Mouse (Mus musculus): ENCODE measurements around the gene Zbtb17. TPM values are rescaled to one million over a fixed set of nuclear protein-coding genes. Genes with fewer than 3 reads are reported as not detected.

Gene Zbtb17
- total RNA-seq, 1 experiment, result 30.1 TPM

DNA sequence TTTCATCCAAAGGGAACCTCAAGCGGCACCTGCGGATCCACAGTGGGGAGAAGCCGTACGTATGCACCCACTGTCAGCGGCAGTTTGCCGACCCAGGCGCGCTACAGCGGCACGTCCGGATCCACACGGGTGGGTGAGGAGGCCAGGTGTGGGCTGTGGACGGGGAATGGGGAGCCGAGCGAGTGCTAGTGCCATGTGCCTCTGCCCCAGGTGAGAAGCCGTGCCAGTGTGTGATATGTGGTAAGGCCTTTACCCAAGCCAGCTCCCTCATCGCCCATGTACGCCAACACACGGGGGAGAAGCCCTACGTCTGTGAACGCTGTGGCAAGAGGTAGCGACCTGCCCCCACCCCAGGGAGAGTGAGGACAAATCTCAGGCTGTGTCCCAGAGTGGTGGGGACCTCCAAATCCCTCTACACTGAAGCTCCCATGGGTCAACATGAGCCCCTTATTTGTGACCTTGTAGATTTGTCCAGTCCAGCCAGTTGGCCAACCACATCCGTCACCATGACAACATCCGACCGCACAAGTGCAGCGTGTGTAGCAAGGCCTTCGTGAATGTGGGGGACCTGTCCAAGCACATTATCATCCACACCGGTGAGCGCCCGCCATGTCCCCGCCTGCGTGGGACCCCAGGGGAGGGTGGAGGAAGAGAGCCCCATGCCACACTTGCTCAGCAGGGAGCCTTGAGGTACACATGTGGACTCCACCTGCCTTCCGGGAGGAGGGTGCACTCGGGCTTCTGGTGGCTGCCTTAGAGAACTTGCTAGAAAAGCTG, 21.2 kb downstream of the Zbtb17 start:
- Histone ChIP-seq H3K27ac (ENCODE audit: insufficient read depth, low read depth, low read length, poor library complexity, severe bottlenecking) (no peak overlapping the region), H3K9me3 (ENCODE audit: control insufficient read depth, insufficient read depth, low read depth, low read length) (no peaks in the 10 kb centered on the region), H3K4me3 (ENCODE audit: insufficient read depth in 1 of 2, low read depth in 1 of 2, low read length in 2 of 2, poor library complexity in 1 of 2, severe bottlenecking in 1 of 2) (no peak overlapping the region), H3K36me3 (ENCODE audit: control insufficient read depth, insufficient read depth, low read length, poor library complexity, severe bottlenecking) (peaks cover 55% of the 10 kb centered on the region), H3K4me1 (ENCODE audit: control insufficient read depth in 2 of 2, insufficient read depth in 2 of 2, low read length in 2 of 2, poor library complexity in 1 of 2) (peaks cover 0 to 8% of the 10 kb centered on the region in 2 experiments; a peak in 2 of 4 replicates), H3K9ac (ENCODE audit: insufficient read depth, low read depth, low read length, poor library complexity, severe bottlenecking) (no peak overlapping the region)
- TF ChIP-seq HCFC1 (IDR thresholded peaks at IDR 0.05; ENCODE audit: borderline replicate concordance, insufficient read depth, low read length) (no peak), CHD2 (IDR thresholded peaks at IDR 0.05; ENCODE audit: low read depth, low read length) (no peak), MAFK (IDR thresholded peaks at IDR 0.05; ENCODE audit: insufficient read depth, low read depth, low read length) (no peak), ZC3H11A (IDR thresholded peaks at IDR 0.05; ENCODE audit: borderline replicate concordance, low read depth, low read length) (no peak), ZNF384 (IDR thresholded peaks at IDR 0.05; ENCODE audit: low read depth, low read length) (no peak)
- DNase-seq (ENCODE audit: low read depth, low spot score), result no peak
- in situ Hi-C loops (cut with MboI; ENCODE audit: low sequenced_read_pairs in 2 of 2, unreplicated experiment in 2 of 2), result no loop called here

DNA sequence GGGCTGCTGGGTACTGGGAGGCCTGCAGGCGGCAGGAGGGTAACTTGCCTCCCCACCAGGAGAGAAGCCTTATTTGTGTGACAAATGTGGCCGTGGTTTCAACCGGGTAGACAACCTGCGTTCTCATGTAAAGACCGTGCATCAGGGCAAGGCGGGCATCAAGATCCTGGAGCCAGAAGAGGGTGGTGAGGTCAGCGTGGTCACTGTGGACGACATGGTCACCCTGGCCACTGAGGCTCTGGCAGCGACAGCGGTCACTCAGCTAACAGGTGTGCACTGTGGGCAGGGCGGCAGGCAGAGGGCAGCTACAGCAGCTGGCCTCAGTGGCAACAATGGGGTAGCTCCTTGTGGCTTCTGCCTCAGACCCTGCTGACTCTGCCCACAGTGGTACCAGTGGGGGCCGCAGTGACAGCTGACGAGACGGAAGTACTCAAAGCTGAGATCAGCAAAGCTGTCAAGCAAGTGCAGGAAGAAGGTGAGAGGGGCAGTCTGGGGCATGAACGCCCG, 21.9 kb downstream of the Zbtb17 start:
- H3K4me1 ChIP-seq (ENCODE audit: control insufficient read depth in 2 of 2, insufficient read depth in 2 of 2, low read length in 2 of 2, poor library complexity in 1 of 2), result peaks cover 0 to 6% of the 10 kb centered on the region in 2 experiments; a peak in 2 of 4 replicates
- no peak overlapping the region for H3K27ac ChIP-seq (ENCODE audit: insufficient read depth, low read depth, low read length, poor library complexity, severe bottlenecking)
- TF ChIP-seq MAFK (IDR thresholded peaks at IDR 0.05; ENCODE audit: insufficient read depth, low read depth, low read length), result no peak
- H3K36me3 ChIP-seq (ENCODE audit: control insufficient read depth, insufficient read depth, low read length, poor library complexity, severe bottlenecking), result peaks cover 58% of the 10 kb centered on the region
- H3K4me3 ChIP-seq (ENCODE audit: insufficient read depth in 1 of 2, low read depth in 1 of 2, low read length in 2 of 2, poor library complexity in 1 of 2, severe bottlenecking in 1 of 2), result no peak overlapping the region
- H3K9ac ChIP-seq (ENCODE audit: insufficient read depth, low read depth, low read length, poor library complexity, severe bottlenecking), result no peak overlapping the region
- no peaks in the 10 kb centered on the region for H3K9me3 ChIP-seq (ENCODE audit: control insufficient read depth, insufficient read depth, low read depth, low read length)
- DNase-seq (ENCODE audit: low read depth, low spot score), result no peak
- in situ Hi-C loops (cut with MboI; ENCODE audit: low sequenced_read_pairs in 2 of 2, unreplicated experiment in 2 of 2), result no loop called here

DNA sequence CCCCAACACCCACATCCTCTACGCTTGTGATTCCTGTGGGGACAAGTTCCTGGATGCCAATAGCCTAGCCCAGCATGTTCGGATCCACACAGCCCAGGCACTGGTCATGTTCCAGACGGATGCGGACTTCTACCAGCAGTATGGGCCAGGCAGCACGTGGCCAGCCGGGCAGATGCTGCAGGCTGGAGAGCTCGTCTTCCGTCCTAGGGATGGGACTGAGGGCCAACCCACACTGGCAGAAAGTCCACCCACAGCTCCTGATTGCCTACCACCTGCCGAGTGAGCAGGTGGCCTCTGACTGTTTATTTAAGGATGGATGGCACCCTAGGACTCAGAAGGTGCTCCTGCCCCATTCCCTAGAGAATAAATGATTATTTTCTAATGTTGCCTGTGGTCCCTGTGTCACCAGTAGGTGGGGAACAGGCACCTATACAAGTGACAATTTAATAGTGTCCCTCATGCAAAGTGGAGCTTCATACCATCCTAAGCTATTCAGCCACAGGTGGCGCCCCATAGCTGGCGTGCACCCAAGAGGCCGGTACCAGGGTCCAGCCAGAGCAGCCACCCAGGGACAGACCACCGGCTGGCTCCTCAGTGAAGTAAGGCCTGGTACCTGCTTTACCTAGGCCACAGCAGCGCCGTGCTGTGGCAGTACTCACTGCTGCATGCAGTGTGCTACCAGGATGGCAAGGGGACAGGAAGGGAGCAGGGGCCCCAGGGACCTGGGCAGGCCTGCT, 22.6 kb downstream of the Zbtb17 start:
- peaks cover 61% of the 10 kb centered on the region for H3K36me3 ChIP-seq (ENCODE audit: control insufficient read depth, insufficient read depth, low read length, poor library complexity, severe bottlenecking)
- TF ChIP-seq MAFK (IDR thresholded peaks at IDR 0.05; ENCODE audit: insufficient read depth, low read depth, low read length) (no peak), HCFC1 (IDR thresholded peaks at IDR 0.05; ENCODE audit: borderline replicate concordance, insufficient read depth, low read length) (no peak), CHD2 (IDR thresholded peaks at IDR 0.05; ENCODE audit: low read depth, low read length) (no peak), ZNF384 (IDR thresholded peaks at IDR 0.05; ENCODE audit: low read depth, low read length) (no peak), ZC3H11A (IDR thresholded peaks at IDR 0.05; ENCODE audit: borderline replicate concordance, low read depth, low read length) (no peak)
- no peak overlapping the region for H3K9ac ChIP-seq (ENCODE audit: insufficient read depth, low read depth, low read length, poor library complexity, severe bottlenecking)
- no peak overlapping the region for H3K27ac ChIP-seq (ENCODE audit: insufficient read depth, low read depth, low read length, poor library complexity, severe bottlenecking)
- no peaks in the 10 kb centered on the region for H3K9me3 ChIP-seq (ENCODE audit: control insufficient read depth, insufficient read depth, low read depth, low read length)
- H3K4me1 ChIP-seq (ENCODE audit: control insufficient read depth in 2 of 2, insufficient read depth in 2 of 2, low read length in 2 of 2, poor library complexity in 1 of 2), result peaks cover 0 to 4% of the 10 kb centered on the region in 2 experiments; a peak in 1 of 4 replicates
- no peak overlapping the region for H3K4me3 ChIP-seq (ENCODE audit: insufficient read depth in 1 of 2, low read depth in 1 of 2, low read length in 2 of 2, poor library complexity in 1 of 2, severe bottlenecking in 1 of 2)
- DNase-seq (ENCODE audit: low read depth, low spot score), result no peak
- in situ Hi-C loops (cut with MboI; ENCODE audit: low sequenced_read_pairs in 2 of 2, unreplicated experiment in 2 of 2), result no loop called here

DNA sequence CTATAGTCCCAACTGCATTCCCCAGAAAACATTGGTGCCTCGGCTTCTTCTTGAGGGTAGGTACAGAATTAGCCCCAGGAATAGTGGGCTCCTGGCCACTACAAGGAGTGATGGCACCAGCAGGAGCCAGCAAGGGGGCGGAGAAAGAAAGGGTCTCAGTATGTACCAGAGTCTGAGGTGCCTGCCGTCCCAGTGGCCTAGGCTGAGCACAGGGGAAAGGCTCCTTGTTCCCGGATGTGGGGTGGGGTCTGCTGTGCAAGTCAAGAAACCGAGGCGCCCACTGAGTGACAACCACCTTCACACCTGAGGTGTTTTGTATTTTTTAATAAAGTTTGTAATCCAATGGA, 23.1 kb downstream of the Zbtb17 start:
- Histone ChIP-seq H3K9me3 (ENCODE audit: control insufficient read depth, insufficient read depth, low read depth, low read length) (no peaks in the 10 kb centered on the region), H3K4me3 (ENCODE audit: insufficient read depth in 1 of 2, low read depth in 1 of 2, low read length in 2 of 2, poor library complexity in 1 of 2, severe bottlenecking in 1 of 2) (no peak overlapping the region), H3K4me1 (ENCODE audit: control insufficient read depth in 2 of 2, insufficient read depth in 2 of 2, low read length in 2 of 2, poor library complexity in 1 of 2) (peaks cover 0 to 4% of the 10 kb centered on the region in 2 experiments; a peak in 1 of 4 replicates), H3K9ac (ENCODE audit: insufficient read depth, low read depth, low read length, poor library complexity, severe bottlenecking) (no peak overlapping the region), H3K36me3 (ENCODE audit: control insufficient read depth, insufficient read depth, low read length, poor library complexity, severe bottlenecking) (peaks cover 67% of the 10 kb centered on the region), H3K27ac (ENCODE audit: insufficient read depth, low read depth, low read length, poor library complexity, severe bottlenecking) (no peak overlapping the region)
- in situ Hi-C loops (cut with MboI; ENCODE audit: low sequenced_read_pairs in 2 of 2, unreplicated experiment in 2 of 2), result no loop called here
- TF ChIP-seq HCFC1 (IDR thresholded peaks at IDR 0.05; ENCODE audit: borderline replicate concordance, insufficient read depth, low read length), result no peak
- TF ChIP-seq ZNF384 (IDR thresholded peaks at IDR 0.05; ENCODE audit: low read depth, low read length), result no peak
- no peak for TF ChIP-seq ZC3H11A (IDR thresholded peaks at IDR 0.05; ENCODE audit: borderline replicate concordance, low read depth, low read length)
- no peak for TF ChIP-seq MAFK (IDR thresholded peaks at IDR 0.05; ENCODE audit: insufficient read depth, low read depth, low read length)
- no peak for TF ChIP-seq CHD2 (IDR thresholded peaks at IDR 0.05; ENCODE audit: low read depth, low read length)
- no peak for DNase-seq (ENCODE audit: low read depth, low spot score)
